Mouse (Mus musculus) MEL (cell line): ENCODE results near the gene Ppargc1a. TPM values are rescaled to one million over a fixed set of nuclear protein-coding genes. Genes with fewer than 3 reads are reported as not detected.

Source experiments
- DNase-seq: peaks from one replicate; pipeline ENCODE4 v3.0.0; 2011; ENCODE audit warnings: low read depth, low spot score
- H3K27ac ChIP-seq: 2 replicates; pipeline ENCODE4 v1.5.1; 2012; ENCODE audit warnings: low read depth, mild to moderate bottlenecking, control low read depth, low read length, moderate library complexity; ENCODE audit not compliant: control insufficient read depth
- H3K27me3 ChIP-seq, 2 experiments: fragments of 150-350 bp in 1 of 2; sonication (generic) in 1 of 2; 2 replicates each; pipeline ENCODE4 v1.6.1; 2012; ENCODE audit warnings: low read length in 2 of 2, mild to moderate bottlenecking in 2 of 2, improper control_type of control experiment in 1 of 2, moderate library complexity in 1 of 2; ENCODE audit not compliant: insufficient read depth in 2 of 2, control insufficient read depth in 1 of 2
- H3K36me3 ChIP-seq, 2 experiments: 2 replicates each; pipeline ENCODE4 v1.6.1; 2012 to 2014; ENCODE audit warnings: low read length in 2 of 2, improper control_type of control experiment in 1 of 2, inconsistent platforms in 1 of 2, mild to moderate bottlenecking in 1 of 2; ENCODE audit not compliant: insufficient read depth in 2 of 2, control insufficient read depth in 1 of 2
- H3K4me1 ChIP-seq, 2 experiments: fragments of 150-350 bp in 1 of 2; sonication (generic) in 1 of 2; 2 replicates each; pipeline ENCODE4 v1.6.1; 2012; ENCODE audit warnings: low read length in 2 of 2, improper control_type of control experiment in 1 of 2, mild to moderate bottlenecking in 1 of 2; ENCODE audit not compliant: insufficient read depth in 2 of 2, control insufficient read depth in 1 of 2
- H3K4me3 ChIP-seq, 2 experiments: fragments of 150-350 bp in 1 of 2; sonication (generic) in 1 of 2; 2 replicates each; pipeline ENCODE4 v1.5.1; 2012; ENCODE audit warnings: low read depth in 2 of 2, low read length in 2 of 2, mild to moderate bottlenecking in 2 of 2, moderate library complexity in 2 of 2, control low read depth in 1 of 2, improper control_type of control experiment in 1 of 2; ENCODE audit not compliant: control insufficient read depth in 1 of 2, insufficient read depth in 1 of 2
- H3K79me2 ChIP-seq: 2 replicates; pipeline ENCODE4 v1.6.1; 2012; ENCODE audit warnings: mild to moderate bottlenecking, low read length, moderate library complexity; ENCODE audit not compliant: control insufficient read depth, poor library complexity, insufficient read depth
- H3K9ac ChIP-seq: 2 replicates; pipeline ENCODE4 v1.6.1; 2012; ENCODE audit warnings: low read depth, mild to moderate bottlenecking, control low read depth, low read length, moderate library complexity; ENCODE audit not compliant: control insufficient read depth, poor library complexity, severe bottlenecking
- H3K9me3 ChIP-seq: fragments of 150-350 bp; sonication (generic); replicated peaks from 2 replicates; pipeline ENCODE4 v1.6.1; 2012; ENCODE audit warnings: mild to moderate bottlenecking, low read length, improper control_type of control experiment, moderate library complexity; ENCODE audit not compliant: insufficient read depth
- E2F4 ChIP-seq: IDR thresholded peaks from 2 replicates; pipeline ENCODE4 v1.6.1; 2011; ENCODE audit warnings: low read depth, low read length, improper control_type of control experiment, borderline replicate concordance
- ELF1 ChIP-seq: IDR thresholded peaks from 2 replicates; pipeline ENCODE4 v1.6.1; 2014; ENCODE audit warnings: low read depth, mild to moderate bottlenecking, inconsistent platforms, low read length, improper control_type of control experiment, moderate library complexity
- EP300 ChIP-seq, 2 experiments: IDR thresholded peaks; 2 replicates each; pipeline ENCODE4 v1.6.1; 2011; ENCODE audit warnings: improper control_type of control experiment in 2 of 2, low read length in 2 of 2, low read depth in 1 of 2, mild to moderate bottlenecking in 1 of 2
- ETS1 ChIP-seq: IDR thresholded peaks from 2 replicates; pipeline ENCODE4 v1.6.1; 2012; ENCODE audit warnings: low read depth, mild to moderate bottlenecking, inconsistent platforms, low read length, improper control_type of control experiment, moderate library complexity
- GABPA ChIP-seq: IDR thresholded peaks from 2 replicates; pipeline ENCODE4 v1.6.1; 2012; ENCODE audit warnings: low read depth, mild to moderate bottlenecking, inconsistent platforms, low read length, improper control_type of control experiment, moderate library complexity
- GATA1 ChIP-seq: IDR thresholded peaks from 2 replicates; pipeline ENCODE4 v1.6.1; 2011; ENCODE audit warnings: low read depth, low read length, improper control_type of control experiment
- HCFC1 ChIP-seq: IDR thresholded peaks from 2 replicates; pipeline ENCODE4 v1.6.1; 2012; ENCODE audit warnings: low read depth, mild to moderate bottlenecking, inconsistent platforms, low read length, improper control_type of control experiment, moderate library complexity
- MAFK ChIP-seq: IDR thresholded peaks from 2 replicates; pipeline ENCODE4 v1.6.1; 2011; ENCODE audit warnings: low read depth, mild to moderate bottlenecking, low read length, improper control_type of control experiment, borderline replicate concordance
- MAX ChIP-seq: IDR thresholded peaks from 2 replicates; pipeline ENCODE4 v1.6.1; 2011; ENCODE audit warnings: low read length, improper control_type of control experiment
- MAZ ChIP-seq: IDR thresholded peaks from 2 replicates; pipeline ENCODE4 v1.6.1; 2012; ENCODE audit warnings: low read depth, mild to moderate bottlenecking, inconsistent platforms, low read length, improper control_type of control experiment
- MYB ChIP-seq: IDR thresholded peaks from 2 replicates; pipeline ENCODE4 v1.6.1; 2011; ENCODE audit warnings: mild to moderate bottlenecking, low read depth, low read length, improper control_type of control experiment
- MYC ChIP-seq: IDR thresholded peaks from 2 replicates; pipeline ENCODE4 v1.6.1; 2011; ENCODE audit warnings: low read depth, mild to moderate bottlenecking, low read length, improper control_type of control experiment, moderate library complexity
- NELFE ChIP-seq: IDR thresholded peaks from 2 replicates; pipeline ENCODE4 v1.6.1; 2011; ENCODE audit warnings: low read depth, low read length, improper control_type of control experiment
- NRF1 ChIP-seq: IDR thresholded peaks from 2 replicates; pipeline ENCODE4 v1.6.1; 2014; ENCODE audit warnings: low read depth, mild to moderate bottlenecking, inconsistent platforms, low read length, improper control_type of control experiment, moderate library complexity; ENCODE audit not compliant: poor library complexity, insufficient read depth, severe bottlenecking
- POLR2A ChIP-seq, 2 experiments: IDR thresholded peaks; 2 replicates each; pipeline ENCODE4 v1.6.1; 2011 to 2012; ENCODE audit warnings: low read length in 2 of 2, mild to moderate bottlenecking in 2 of 2, control low read depth in 1 of 2, improper control_type of control experiment in 1 of 2, low read depth in 1 of 2, moderate library complexity in 1 of 2; ENCODE audit not compliant: control insufficient read depth in 1 of 2, insufficient read depth in 1 of 2, poor library complexity in 1 of 2
- POLR2AphosphoS2 ChIP-seq: IDR thresholded peaks from 2 replicates; pipeline ENCODE4 v1.6.1; 2011; ENCODE audit warnings: low read length, improper control_type of control experiment
- RCOR1 ChIP-seq: IDR thresholded peaks from 2 replicates; pipeline ENCODE4 v1.6.1; 2012; ENCODE audit warnings: low read depth, mild to moderate bottlenecking, inconsistent platforms, low read length, improper control_type of control experiment
- SIN3A ChIP-seq: IDR thresholded peaks from 2 replicates; pipeline ENCODE4 v1.6.1; 2012; ENCODE audit warnings: low read length, improper control_type of control experiment, inconsistent platforms
- TBP ChIP-seq: IDR thresholded peaks from 2 replicates; pipeline ENCODE4 v1.8.0; 2011; ENCODE audit warnings: low read depth, low read length, improper control_type of control experiment
- TCF12 ChIP-seq: IDR thresholded peaks from 2 replicates; pipeline ENCODE4 v1.6.1; 2014; ENCODE audit warnings: low read depth, mild to moderate bottlenecking, inconsistent platforms, low read length, improper control_type of control experiment, moderate library complexity
- UBTF ChIP-seq: IDR thresholded peaks from 2 replicates; pipeline ENCODE4 v1.6.1; 2012; ENCODE audit warnings: low read depth, mild to moderate bottlenecking, inconsistent platforms, low read length, improper control_type of control experiment, moderate library complexity, borderline replicate concordance; ENCODE audit not compliant: insufficient read depth
- USF1 ChIP-seq: IDR thresholded peaks from 2 replicates; pipeline ENCODE4 v1.6.1; 2014; ENCODE audit warnings: low read depth, mild to moderate bottlenecking, inconsistent platforms, low read length, improper control_type of control experiment, moderate library complexity
- USF2 ChIP-seq, 2 experiments: IDR thresholded peaks; 2 replicates each; pipeline ENCODE4 v1.6.1; 2011 to 2012; ENCODE audit warnings: improper control_type of control experiment in 2 of 2, low read length in 2 of 2, borderline replicate concordance in 1 of 2, inconsistent platforms in 1 of 2, low read depth in 1 of 2, mild to moderate bottlenecking in 1 of 2; ENCODE audit not compliant: insufficient read depth in 1 of 2
- ZC3H11A ChIP-seq: IDR thresholded peaks from 2 replicates; pipeline ENCODE4 v1.6.1; 2012; ENCODE audit warnings: low read depth, mild to moderate bottlenecking, inconsistent platforms, low read length, improper control_type of control experiment
- ZKSCAN1 ChIP-seq: IDR thresholded peaks from 2 replicates; pipeline ENCODE4 v1.6.1; 2012; ENCODE audit warnings: low read depth, mild to moderate bottlenecking, inconsistent platforms, low read length, improper control_type of control experiment, moderate library complexity
- ZMIZ1 ChIP-seq: IDR thresholded peaks from 2 replicates; pipeline ENCODE4 v1.6.1; 2012; ENCODE audit warnings: low read depth, mild to moderate bottlenecking, inconsistent platforms, low read length, improper control_type of control experiment, moderate library complexity
- ZNF384 ChIP-seq: IDR thresholded peaks from 2 replicates; pipeline ENCODE4 v1.6.1; 2012; ENCODE audit warnings: low read depth, mild to moderate bottlenecking, inconsistent platforms, low read length, improper control_type of control experiment
- polyA plus RNA-seq, 2 experiments: library from polyadenylated mRNA; stranded (reverse) in 1 of 2; unstranded in 1 of 2; fragments of >175 nt in 1 of 2; fragments of >200 nt in 1 of 2; gene quantifications; 2 replicates each; pipeline versions ENCODE4 v1.2.1 to v1.2.4; 2012; ENCODE audit warnings: low replicate concordance in 2 of 2, low read depth in 1 of 2; ENCODE audit not compliant: insufficient read length in 2 of 2, insufficient read depth in 1 of 2, missing spikeins in 1 of 2
- total RNA-seq: library from RNA; depleted of rRNA; stranded (reverse); fragments of 300-350 nt; gene quantifications from 2 replicates; pipeline ENCODE4 v1.2.3, GENCODE M21; 2012

The Ppargc1a gene
- total and polyA plus RNA-seq, 3 experiments, result 0.04 to 0.06 TPM; not detected in 1

DNA sequence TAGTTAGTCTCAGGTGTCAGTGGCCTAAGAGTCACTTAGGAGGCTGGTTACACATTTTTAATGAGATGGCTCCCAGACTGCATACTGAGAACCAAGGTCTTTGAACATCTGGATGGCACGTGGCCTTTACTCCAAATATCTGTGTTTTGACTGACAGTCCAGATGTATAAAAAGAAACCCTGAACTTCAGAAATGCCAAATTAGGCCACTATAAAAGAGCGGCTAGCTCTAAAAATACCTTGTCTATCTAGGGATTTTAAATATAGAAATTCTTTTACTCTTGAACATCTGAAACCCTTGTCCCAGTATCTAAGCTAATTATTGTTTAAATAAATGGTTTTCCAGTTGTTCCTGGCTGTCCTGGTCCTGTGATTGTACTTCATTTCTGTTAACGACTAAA is 90.4 kb downstream of the Ppargc1a start:
- no peaks in the 10 kb centered on the region for H3K4me1 ChIP-seq
- no peaks in the 10 kb centered on the region for H3K79me2 ChIP-seq
- no peak for DNase-seq
- H3K9ac ChIP-seq, result no peak overlapping the region
- no peak overlapping the region for H3K4me3 ChIP-seq
- no peaks in the 10 kb centered on the region for H3K9me3 ChIP-seq
- H3K27ac ChIP-seq, result no peak overlapping the region
- no peaks in the 10 kb centered on the region for H3K36me3 ChIP-seq
- TF ChIP-seq POLR2A (IDR thresholded peaks at IDR 0.05; ENCODE audit: control insufficient read depth in 1 of 2, insufficient read depth in 1 of 2, low read depth in 1 of 2, low read length in 2 of 2, poor library complexity in 1 of 2) (no peak), GATA1 (no peak), USF2 (IDR thresholded peaks at IDR 0.05; ENCODE audit: borderline replicate concordance in 1 of 2, insufficient read depth in 1 of 2, low read depth in 1 of 2, low read length in 2 of 2) (no peak), MYB (no peak), ZKSCAN1 (no peak), MAZ (no peak), HCFC1 (no peak), RCOR1 (no peak), MAFK (no peak)
- H3K27me3 ChIP-seq, result no peaks in the 10 kb centered on the region

DNA sequence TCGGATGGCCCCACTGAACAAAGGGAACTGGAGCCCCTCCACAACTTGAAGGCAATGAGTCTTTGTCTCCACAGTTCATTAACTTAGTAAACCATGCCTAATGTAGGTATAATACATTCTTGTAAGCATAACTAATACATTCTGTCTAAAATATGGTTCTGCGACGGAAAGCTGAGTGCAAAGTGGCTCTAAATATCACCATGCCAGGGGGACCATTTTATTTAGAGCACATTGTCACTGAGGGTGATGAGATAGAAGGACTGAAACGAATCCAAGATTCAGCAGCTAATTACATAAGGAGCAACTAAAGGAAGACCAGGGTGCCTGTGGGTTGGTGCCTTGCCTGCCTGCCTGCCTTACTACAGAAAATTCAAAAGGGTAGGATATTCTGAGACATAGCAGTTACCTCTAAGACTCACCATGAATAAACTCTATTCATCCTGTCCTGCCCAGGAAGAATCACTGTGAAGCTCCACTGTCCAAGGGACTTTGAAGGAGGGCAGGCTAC is 92.4 kb downstream of the Ppargc1a start:
- no peak overlapping the region for H3K9ac ChIP-seq
- H3K27ac ChIP-seq, result no peak overlapping the region
- no peaks in the 10 kb centered on the region for H3K27me3 ChIP-seq
- TF ChIP-seq E2F4, result no peak
- TF ChIP-seq UBTF, result no peak
- no peak for TF ChIP-seq MAX
- no peak for TF ChIP-seq ELF1
- no peak for TF ChIP-seq POLR2AphosphoS2
- no peak for TF ChIP-seq ZC3H11A
- no peak for TF ChIP-seq NELFE
- TF ChIP-seq ZMIZ1, result no peak
- no peak for TF ChIP-seq USF1
- no peak for TF ChIP-seq TBP
- TF ChIP-seq MYC, result no peak
- TF ChIP-seq GABPA, result no peak
- no peak for TF ChIP-seq POLR2A (IDR thresholded peaks at IDR 0.05; ENCODE audit: control insufficient read depth in 1 of 2, insufficient read depth in 1 of 2, low read depth in 1 of 2, low read length in 2 of 2, poor library complexity in 1 of 2)
- TF ChIP-seq ETS1, result no peak
- TF ChIP-seq EP300 (IDR thresholded peaks at IDR 0.05; ENCODE audit: low read depth in 1 of 2, low read length in 2 of 2), result no peak
- no peak for TF ChIP-seq TCF12
- no peak for TF ChIP-seq ZNF384
- TF ChIP-seq SIN3A, result no peak
- no peak for TF ChIP-seq NRF1
- TF ChIP-seq GATA1, result no peak
- no peaks in the 10 kb centered on the region for H3K9me3 ChIP-seq
- H3K36me3 ChIP-seq, result no peaks in the 10 kb centered on the region
- DNase-seq, result no peak
- H3K4me1 ChIP-seq, result no peaks in the 10 kb centered on the region
- no peak overlapping the region for H3K4me3 ChIP-seq
- no peaks in the 10 kb centered on the region for H3K79me2 ChIP-seq
